Comparison of ENCODE assay signal across 16 mouse cellular contexts in genomic region chr5:100710012-100710411, GRCm38 (mm10). TPM values are rescaled to one million over a fixed set of nuclear protein-coding genes. Genes with fewer than 3 reads are reported as not detected.
DNase-seq lines count a peak whose midpoint lies in the region; ATAC-seq and TF ChIP-seq lines count a peak whose summit lies in the region.
"Had no signal": no experiment of that assay in that cellular context is flagged by ENCODE, and none has a peak within 500 bp of the region (broad histone marks: within the 10 kb centered on the region; RNA-seq: fewer than 3 reads in every experiment).

No protein-coding gene starts in this region.

- TF ChIP-seq EP300 in MEL (IDR thresholded peaks at IDR 0.05; ENCODE audit: low read depth in 1 of 2, low read length in 2 of 2), result no peak

- no peak overlapping the region for H3K27ac ChIP-seq in heart, embryonic 10.5 days
- H3K27ac ChIP-seq in MEL (ENCODE audit: control insufficient read depth, low read depth, low read length), result no peak overlapping the region
- H3K27ac ChIP-seq in limb, embryonic 12.5 days, result peak overlapping the region; percentile 57; the same call in 1 of the 2 replicates
- H3K27ac ChIP-seq: hindbrain, embryonic 15.5 days; left cerebral cortex, adult 2 months; liver, embryonic 14.5 days; midbrain, embryonic 12.5 days had no signal

- H3K4me1 ChIP-seq in heart, embryonic 10.5 days, result 0 out of 2 replicates have a peak, but pooled peaks cover 7% of the 10 kb centered on the region
- H3K4me1 ChIP-seq in MEL (ENCODE audit: control insufficient read depth in 1 of 2, insufficient read depth in 2 of 2, low read length in 2 of 2), result peaks cover 0 to 16% of the 10 kb centered on the region in 2 experiments; a peak in 2 of 4 replicates
- peaks cover 20% of the 10 kb centered on the region for H3K4me1 ChIP-seq in limb, embryonic 12.5 days (replicated peaks)
- H3K4me1 ChIP-seq: hindbrain, embryonic 15.5 days; midbrain, embryonic 12.5 days had no signal

- DNase-seq in heart, adult 8-10 months (ENCODE audit: low spot score), result peak; percentile 21
- no peak for DNase-seq in heart, embryonic 10.5 days (ENCODE audit: low spot score)
- no peak for DNase-seq in MEL (ENCODE audit: low read depth, low spot score)
- peak; percentile 5 for DNase-seq in forelimb bud, embryonic 11.5 days (ENCODE audit: low read depth, low spot score)
- no peak for DNase-seq in B cell, adult 2 months
- no peak for DNase-seq in urinary bladder, postnatal 25 days (ENCODE audit: low spot score)
- DNase-seq: cerebellum, adult 9-10 months; kidney, adult 8-10 months; thymus, adult 18-20 months had no signal

- ATAC-seq in limb, embryonic 12.5 days (ENCODE audit: insufficient number of reproducible peaks, insufficient read depth, low FRiP score, low TSS enrichment, low read depth), result no peak
- ATAC-seq: Patski had no signal

- no peak overlapping the region for H3K4me3 ChIP-seq in heart, embryonic 10.5 days
- H3K4me3 ChIP-seq in MEL (ENCODE audit: control insufficient read depth in 1 of 2, insufficient read depth in 1 of 2, low read depth in 2 of 2, low read length in 2 of 2), result no peak overlapping the region
- H3K4me3 ChIP-seq in limb, embryonic 12.5 days (replicated peaks), result no peak overlapping the region
- H3K4me3 ChIP-seq: hindbrain, embryonic 15.5 days; left cerebral cortex, adult 2 months; midbrain, embryonic 12.5 days had no signal

- H3K4me2 ChIP-seq in limb, embryonic 12.5 days, result no peak overlapping the region
- H3K4me2 ChIP-seq: hindbrain, embryonic 15.5 days; midbrain, embryonic 12.5 days had no signal

- no peaks in the 10 kb centered on the region for H3K9me3 ChIP-seq in heart, embryonic 10.5 days
- H3K9me3 ChIP-seq in MEL (replicated peaks; ENCODE audit: insufficient read depth, low read length), result no peaks in the 10 kb centered on the region
- H3K9me3 ChIP-seq in limb, embryonic 12.5 days, result no peaks in the 10 kb centered on the region
- H3K9me3 ChIP-seq: hindbrain, embryonic 15.5 days; midbrain, embryonic 12.5 days had no signal

- no peak for TF ChIP-seq CTCF in MEL (IDR thresholded peaks at IDR 0.05 in 2 of 3, conservative IDR thresholded peaks at IDR 0.05 in 1 of 3; ENCODE audit: control insufficient read depth in 1 of 3, insufficient read depth in 1 of 3, low read depth in 2 of 3, low read length in 3 of 3, poor library complexity in 1 of 3, severe bottlenecking in 1 of 3)

- TF ChIP-seq POLR2A in MEL (IDR thresholded peaks at IDR 0.05; ENCODE audit: control insufficient read depth in 1 of 2, insufficient read depth in 1 of 2, low read depth in 1 of 2, low read length in 2 of 2, poor library complexity in 1 of 2), result no peak

- no peaks in the 10 kb centered on the region for H3K27me3 ChIP-seq in heart, embryonic 10.5 days (ENCODE audit: insufficient read depth, poor library complexity, severe bottlenecking)
- no peaks in the 10 kb centered on the region for H3K27me3 ChIP-seq in MEL (ENCODE audit: control insufficient read depth in 1 of 2, insufficient read depth in 2 of 2, low read length in 2 of 2)
- H3K27me3 ChIP-seq in limb, embryonic 12.5 days, result no peaks in the 10 kb centered on the region
- H3K27me3 ChIP-seq: CH12.LX; hindbrain, embryonic 15.5 days; midbrain, embryonic 12.5 days; Patski had no signal

- H3K36me3 ChIP-seq in heart, embryonic 10.5 days, result no peaks in the 10 kb centered on the region
- peaks cover 0 to 9% of the 10 kb centered on the region in 2 experiments; a peak in 2 of 4 replicates for H3K36me3 ChIP-seq in MEL (ENCODE audit: control insufficient read depth in 1 of 2, insufficient read depth in 2 of 2, low read length in 2 of 2)
- no peaks in the 10 kb centered on the region for H3K36me3 ChIP-seq in limb, embryonic 12.5 days
- H3K36me3 ChIP-seq: hindbrain, embryonic 15.5 days; midbrain, embryonic 12.5 days had no signal

- WGBS in heart, embryonic 10.5 days, result 37% methylated on average over 2 of the region's 2 CpGs
- WGBS in limb, embryonic 12.5 days, result 21% methylated on average over 2 of the region's 2 CpGs

- no peak for TF ChIP-seq RAD21 in MEL (IDR thresholded peaks at IDR 0.05; ENCODE audit: low read depth, low read length)

- no peak overlapping the region for H3K9ac ChIP-seq in MEL (ENCODE audit: control insufficient read depth, low read depth, low read length, poor library complexity, severe bottlenecking)
- no peak overlapping the region for H3K9ac ChIP-seq in limb, embryonic 12.5 days (replicated peaks)
- H3K9ac ChIP-seq: hindbrain, embryonic 15.5 days; liver, embryonic 14.5 days; midbrain, embryonic 12.5 days had no signal

- H3K79me2 ChIP-seq in MEL (ENCODE audit: control insufficient read depth, insufficient read depth, low read length, poor library complexity), result no peaks in the 10 kb centered on the region

TF ChIP-seq in MEL, 35 proteins besides CTCF, POLR2A, EP300 and RAD21:
- TF ChIP-seq MAX (IDR thresholded peaks at IDR 0.05; ENCODE audit: low read length) (no peak), MYC (IDR thresholded peaks at IDR 0.05; ENCODE audit: low read depth, low read length) (no peak), ETS1 (IDR thresholded peaks at IDR 0.05; ENCODE audit: low read depth, low read length) (0 out of 2 replicates have a peak, but pooled peaks have one; percentile 11), USF1 (IDR thresholded peaks at IDR 0.05; ENCODE audit: low read depth, low read length) (no peak), TAL1 (IDR thresholded peaks at IDR 0.05; ENCODE audit: low read length) (0 out of 2 replicates have a peak, but pooled peaks have one; percentile 30)

RNA-seq across cellular contexts. Expression of gene Hpse, which starts 9.5 kb away (rescaled TPM):
- 1 to 10 TPM in 3 of 4 experiments, under 1 TPM in 1; 0.98 to 2.6 (median 1.1) TPM for total RNA-seq in heart, adult 8-10 months (2022)
- polyA plus RNA-seq in heart, embryonic 10.5 days (2016; fragmentation: Nextera tagmentation; extraction: Ambion mirVana), result 0.67 and 1.7 TPM in 2 replicates
- not detected in 2 replicates for total RNA-seq in MEL (2012; rRNA removed)
- under 1 TPM in 1 of 2 experiments, not detected in 1; 0.03 TPM for polyA plus RNA-seq in MEL (2012; ENCODE audit: insufficient read depth in 1 of 2, insufficient read length in 2 of 2, low read depth in 1 of 2, low replicate concordance in 2 of 2, missing spikeins in 1 of 2)
- 3.7 and 4.3 TPM in 2 replicates for polyA plus RNA-seq in limb, embryonic 12.5 days (2016; fragmentation: Nextera tagmentation; extraction: Ambion mirVana)

RNA-seq across cellular contexts. Expression of gene Coq2, which starts 35.1 kb away (rescaled TPM):
- total RNA-seq in heart, adult 8-10 months (2022), result 100 to 1,000 TPM; 110 to 120 (median 111) TPM
- 64.2 and 67.1 TPM in 2 replicates for polyA plus RNA-seq in heart, embryonic 10.5 days (2016; fragmentation: Nextera tagmentation; extraction: Ambion mirVana)
- 30.9 and 35.4 TPM in 2 replicates for total RNA-seq in MEL (2012; rRNA removed)
- 10 to 100 TPM in 1 of 2 experiments, not detected in 1; 56.1 TPM for polyA plus RNA-seq in MEL (2012; ENCODE audit: insufficient read depth in 1 of 2, insufficient read length in 2 of 2, low read depth in 1 of 2, low replicate concordance in 2 of 2, missing spikeins in 1 of 2)
- 55.8 and 59.5 TPM in 2 replicates for polyA plus RNA-seq in limb, embryonic 12.5 days (2016; fragmentation: Nextera tagmentation; extraction: Ambion mirVana)

Comparison
In these comparisons a context has a peak if more than half of its experiments do, and no peak if none do; other contexts are left out.
1. DNase-seq: peak in heart, adult 8-10 months (single experiment) and forelimb bud, embryonic 11.5 days (single experiment); none in heart, embryonic 10.5 days (single experiment), MEL (single experiment), B cell, adult 2 months (0 of 2) and urinary bladder, postnatal 25 days (single experiment).